Mouse (Mus musculus) inflammation-experienced regulatory T-cells (primary cell): ENCODE results near the gene Csrnp3. TPM values are rescaled to one million over a fixed set of nuclear protein-coding genes. Genes with fewer than 3 reads are reported as not detected.

Experiments
- polyA plus RNA-seq, 2 experiments: library from polyadenylated mRNA; unstranded; fragments of 100-300 nt; shearing (Covaris generic); gene quantifications; one replicate each; pipeline ENCODE4 v1.2.1; 2017

Csrnp3 gene
- polyA plus RNA-seq = under 1 TPM; 0.08 to 0.84 TPM

GRCm38 (mm10) chr2:65845551-65845950 lies at the start of gene Csrnp3:
Gene Csrnp3 (plus strand): TSS chr2:65845767.

Other genes starting within 250 kb of the Csrnp3 start
- under 1 TPM; 0.12 to 0.23 TPM for gene Scn2a, start 225.0 kb upstream of the Csrnp3 start, polyA plus RNA-seq